Mouse (Mus musculus): Measurements from ENCODE around the gene Cd2bp2. TPM values are rescaled to one million over a fixed set of nuclear protein-coding genes. Genes with fewer than 3 reads are reported as not detected.
A peak's percentile ranks its signal among the peaks of the same experiment; 100 is the strongest.

Cd2bp2 gene
- total and polyA plus RNA-seq, 3 experiments: 56.7 to 64.8 TPM; not detected in 1

- TF ChIP-seq SMC3 (IDR thresholded peaks at IDR 0.05; ENCODE audit: low read depth, low read length) (no peak), ETS1 (IDR thresholded peaks at IDR 0.05; ENCODE audit: low read depth, low read length) (no peak), MYB (IDR thresholded peaks at IDR 0.05; ENCODE audit: low read depth, low read length) (no peak), TBP (IDR thresholded peaks at IDR 0.05; ENCODE audit: low read depth, low read length) (no peak), POLR2AphosphoS2 (IDR thresholded peaks at IDR 0.05; ENCODE audit: low read length) (no peak), GATA1 (IDR thresholded peaks at IDR 0.05; ENCODE audit: low read depth, low read length) (no peak), HCFC1 (IDR thresholded peaks at IDR 0.05; ENCODE audit: low read depth, low read length) (no peak), TAL1 (IDR thresholded peaks at IDR 0.05; ENCODE audit: low read length) (no peak), NRF1 (IDR thresholded peaks at IDR 0.05; ENCODE audit: insufficient read depth, low read depth, low read length, poor library complexity, severe bottlenecking) (no peak), MAX (IDR thresholded peaks at IDR 0.05; ENCODE audit: low read length) (no peak)
- no peaks in the 10 kb centered on the region for H3K27me3 ChIP-seq (ENCODE audit: control insufficient read depth in 1 of 2, insufficient read depth in 2 of 2, low read length in 2 of 2)
- 0 out of 2 replicates have a peak overlapping the region, but pooled peaks have one; percentile 5 for H3K9ac ChIP-seq (ENCODE audit: control insufficient read depth, low read depth, low read length, poor library complexity, severe bottlenecking)
- no peaks in the 10 kb centered on the region for H3K79me2 ChIP-seq (ENCODE audit: control insufficient read depth, insufficient read depth, low read length, poor library complexity)
- no peak for DNase-seq (ENCODE audit: low read depth, low spot score)
- H3K27ac ChIP-seq (ENCODE audit: control insufficient read depth, low read depth, low read length): no peak overlapping the region
- no peaks in the 10 kb centered on the region for H3K9me3 ChIP-seq (replicated peaks; ENCODE audit: insufficient read depth, low read length)
- H3K4me3 ChIP-seq (ENCODE audit: control insufficient read depth in 1 of 2, insufficient read depth in 1 of 2, low read depth in 2 of 2, low read length in 2 of 2): no peak overlapping the region
- H3K4me1 ChIP-seq (ENCODE audit: control insufficient read depth in 1 of 2, insufficient read depth in 2 of 2, low read length in 2 of 2): peaks cover 3 to 14% of the 10 kb centered on the region in 2 experiments; a peak in 3 of 4 replicates
- H3K36me3 ChIP-seq (ENCODE audit: control insufficient read depth in 1 of 2, insufficient read depth in 2 of 2, low read length in 2 of 2): peaks cover 0 to 12% of the 10 kb centered on the region in 2 experiments; a peak in 2 of 4 replicates
Observed at GRCm38 (mm10) chr7:127153477-127153876, 42.4 kb downstream of the Cd2bp2 start.

DNA sequence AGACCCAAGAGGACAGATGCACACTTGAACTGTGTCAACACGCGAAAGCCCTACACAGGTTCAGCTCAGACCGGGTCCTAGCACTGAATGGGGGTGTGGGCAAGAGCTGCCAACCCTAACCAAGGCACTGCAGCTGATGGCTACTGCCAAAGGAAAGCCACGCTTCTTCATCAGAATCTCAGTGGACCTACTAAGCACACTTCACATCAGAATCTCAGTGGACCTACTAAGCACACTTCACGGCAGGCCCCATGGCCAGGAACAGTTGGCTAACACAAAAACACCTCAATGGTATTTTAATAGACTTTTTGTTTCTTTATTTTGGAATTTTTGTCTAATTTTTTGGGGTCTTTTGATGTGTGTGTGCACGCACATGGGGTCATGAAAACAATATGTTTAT is 43.4 kb downstream of the Cd2bp2 start:
- no peaks in the 10 kb centered on the region for H3K79me2 ChIP-seq (ENCODE audit: control insufficient read depth, insufficient read depth, low read length, poor library complexity)
- H3K9ac ChIP-seq (ENCODE audit: control insufficient read depth, low read depth, low read length, poor library complexity, severe bottlenecking): no peak overlapping the region
- H3K27me3 ChIP-seq (ENCODE audit: control insufficient read depth in 1 of 2, insufficient read depth in 2 of 2, low read length in 2 of 2): no peaks in the 10 kb centered on the region
- peaks cover 0 to 10% of the 10 kb centered on the region in 2 experiments; a peak in 2 of 4 replicates for H3K36me3 ChIP-seq (ENCODE audit: control insufficient read depth in 1 of 2, insufficient read depth in 2 of 2, low read length in 2 of 2)
- no peak overlapping the region for H3K27ac ChIP-seq (ENCODE audit: control insufficient read depth, low read depth, low read length)
- no peak for DNase-seq (ENCODE audit: low read depth, low spot score)
- no peaks in the 10 kb centered on the region for H3K9me3 ChIP-seq (replicated peaks; ENCODE audit: insufficient read depth, low read length)
- no peak overlapping the region for H3K4me3 ChIP-seq (ENCODE audit: control insufficient read depth in 1 of 2, insufficient read depth in 1 of 2, low read depth in 2 of 2, low read length in 2 of 2)
- peaks cover 3 to 9% of the 10 kb centered on the region in 2 experiments; a peak in 3 of 4 replicates for H3K4me1 ChIP-seq (ENCODE audit: control insufficient read depth in 1 of 2, insufficient read depth in 2 of 2, low read length in 2 of 2)
- TF ChIP-seq NRF1 (IDR thresholded peaks at IDR 0.05; ENCODE audit: insufficient read depth, low read depth, low read length, poor library complexity, severe bottlenecking) (no peak), ZKSCAN1 (IDR thresholded peaks at IDR 0.05; ENCODE audit: low read depth, low read length) (peak; percentile 87)

DNA sequence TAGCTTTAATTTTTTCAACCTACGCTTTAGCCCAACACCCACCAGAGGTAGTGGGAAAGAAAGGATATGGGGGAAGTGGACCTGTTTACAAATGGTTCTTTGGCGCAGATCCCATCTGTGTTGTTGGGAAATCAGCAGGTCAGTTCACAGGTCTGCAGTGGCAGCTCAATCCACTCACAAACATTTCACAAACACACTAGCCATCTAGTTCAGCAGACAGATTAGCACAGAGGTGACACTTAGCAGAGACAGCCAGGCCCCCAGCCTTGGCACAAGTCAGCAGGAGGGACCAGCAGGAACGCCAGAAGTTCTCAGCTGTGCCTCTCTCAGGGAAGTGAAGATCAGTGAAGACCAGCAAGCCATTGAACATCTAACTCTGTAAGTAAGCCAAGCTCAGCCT is 47.9 kb downstream of the Cd2bp2 start:
- Histone ChIP-seq H3K27ac (ENCODE audit: control insufficient read depth, low read depth, low read length) (no peak overlapping the region), H3K9ac (ENCODE audit: control insufficient read depth, low read depth, low read length, poor library complexity, severe bottlenecking) (no peak overlapping the region), H3K79me2 (ENCODE audit: control insufficient read depth, insufficient read depth, low read length, poor library complexity) (no peaks in the 10 kb centered on the region), H3K4me1 (ENCODE audit: control insufficient read depth in 1 of 2, insufficient read depth in 2 of 2, low read length in 2 of 2) (peaks cover 15 to 31% of the 10 kb centered on the region in 2 experiments), H3K4me3 (ENCODE audit: control insufficient read depth in 1 of 2, insufficient read depth in 1 of 2, low read depth in 2 of 2, low read length in 2 of 2) (no peak overlapping the region), H3K27me3 (ENCODE audit: control insufficient read depth in 1 of 2, insufficient read depth in 2 of 2, low read length in 2 of 2) (no peaks in the 10 kb centered on the region), H3K9me3 (replicated peaks; ENCODE audit: insufficient read depth, low read length) (no peaks in the 10 kb centered on the region), H3K36me3 (ENCODE audit: control insufficient read depth in 1 of 2, insufficient read depth in 2 of 2, low read length in 2 of 2) (peaks cover 0 to 24% of the 10 kb centered on the region in 2 experiments; a peak in 2 of 4 replicates)
- DNase-seq (ENCODE audit: low read depth, low spot score): no peak
- TF ChIP-seq KAT2A (conservative IDR thresholded peaks at IDR 0.05; ENCODE audit: low read depth, low read length): no peak
- TF ChIP-seq NELFE (IDR thresholded peaks at IDR 0.05; ENCODE audit: low read depth, low read length): no peak
- TF ChIP-seq SMC3 (IDR thresholded peaks at IDR 0.05; ENCODE audit: low read depth, low read length): no peak
- no peak for TF ChIP-seq UBTF (IDR thresholded peaks at IDR 0.05; ENCODE audit: borderline replicate concordance, insufficient read depth, low read depth, low read length)
- no peak for TF ChIP-seq ELF1 (IDR thresholded peaks at IDR 0.05; ENCODE audit: low read depth, low read length)
- TF ChIP-seq TCF12 (IDR thresholded peaks at IDR 0.05; ENCODE audit: low read depth, low read length): no peak
- TF ChIP-seq CTCF (IDR thresholded peaks at IDR 0.05 in 2 of 3, conservative IDR thresholded peaks at IDR 0.05 in 1 of 3; ENCODE audit: control insufficient read depth in 1 of 3, insufficient read depth in 1 of 3, low read depth in 2 of 3, low read length in 3 of 3, poor library complexity in 1 of 3, severe bottlenecking in 1 of 3): no peak
- no peak for TF ChIP-seq CHD1 (IDR thresholded peaks at IDR 0.05; ENCODE audit: low read depth, low read length)
- no peak for TF ChIP-seq RAD21 (IDR thresholded peaks at IDR 0.05; ENCODE audit: low read depth, low read length)

All from MEL (cell line).